Mouse (Mus musculus) ovary, postnatal 14 days (tissue): ENCODE measurements around the gene Trhde.

ENCODE experiments used
- DNase-seq: peaks from one replicate; pipeline ENCODE4 v3.0.0; 2022; ENCODE audit warnings: low spot score

Gene Trhde

GRCm38 (mm10) chr10:114735678-114736077, 66.4 kb downstream of the Trhde start:
- no peak for DNase-seq

- DNase-seq, result no peak
Observed at GRCm38 (mm10) chr10:114735111-114735510, 67.0 kb downstream of the Trhde start.

- no peak for DNase-seq
Observed at GRCm38 (mm10) chr10:114725591-114725990, 76.5 kb downstream of the Trhde start.

- DNase-seq, result no peak
Observed at GRCm38 (mm10) chr10:114701791-114702190, 100.3 kb downstream of the Trhde start.

- DNase-seq, result no peak
Observed at GRCm38 (mm10) chr10:114671791-114672415, 130.2 kb downstream of the Trhde start.

- no peak for DNase-seq
Observed at GRCm38 (mm10) chr10:114593046-114593445, 209.1 kb downstream of the Trhde start.

- DNase-seq, result no peak
Observed at GRCm38 (mm10) chr10:114578926-114579325, 223.2 kb downstream of the Trhde start.

- DNase-seq, result no peak
Observed at GRCm38 (mm10) chr10:114567891-114568290, 234.2 kb downstream of the Trhde start.

GRCm38 (mm10) chr10:114509186-114509585, 292.9 kb downstream of the Trhde start:
- DNase-seq, result no peak

GRCm38 (mm10) chr10:114488806-114489205, 313.3 kb downstream of the Trhde start:
- DNase-seq, result no peak

GRCm38 (mm10) chr10:114455591-114455990, 346.5 kb downstream of the Trhde start:
- peak; percentile 1 for DNase-seq

- DNase-seq, result no peak
Observed at GRCm38 (mm10) chr10:114448116-114448515, 354.0 kb downstream of the Trhde start.

GRCm38 (mm10) chr10:114418956-114419530, 383.1 kb downstream of the Trhde start:
- no peak for DNase-seq

- no peak for DNase-seq
Observed at GRCm38 (mm10) chr10:114415717-114416116, 386.4 kb downstream of the Trhde start.

- no peak for DNase-seq
Observed at GRCm38 (mm10) chr10:114405260-114405659, 396.8 kb downstream of the Trhde start.

GRCm38 (mm10) chr10:114403795-114404194, 398.3 kb downstream of the Trhde start:
- no peak for DNase-seq

GRCm38 (mm10) chr10:114370804-114371203, 431.3 kb downstream of the Trhde start:
- DNase-seq, result no peak

GRCm38 (mm10) chr10:114363442-114363841, 438.7 kb downstream of the Trhde start:
- DNase-seq, result no peak

GRCm38 (mm10) chr10:114362631-114363030, 439.5 kb downstream of the Trhde start:
- no peak for DNase-seq
